Mouse (Mus musculus) C2C12 (cell line): ENCODE results near the gene Eef1akmt4. TPM values are rescaled to one million over a fixed set of nuclear protein-coding genes. Genes with fewer than 3 reads are reported as not detected.

ENCODE experiments used
- H3K27me3 ChIP-seq: one replicate; pipeline ENCODE4 v1.6.1; 2011; ENCODE audit not compliant: control insufficient read depth, insufficient read depth, insufficient read length
- H3K36me3 ChIP-seq: one replicate; pipeline ENCODE4 v1.6.1; 2011; ENCODE audit not compliant: control insufficient read depth, insufficient read depth
- H3K4me3 ChIP-seq: one replicate; pipeline ENCODE4 v1.5.1; 2011; ENCODE audit warnings: mild to moderate bottlenecking, control low read depth; ENCODE audit not compliant: poor library complexity, insufficient read depth, severe bottlenecking
- H3K79me2 ChIP-seq: one replicate; pipeline ENCODE4 v1.6.1; 2011; ENCODE audit not compliant: control insufficient read depth, insufficient read depth
- H3K79me3 ChIP-seq: one replicate; pipeline ENCODE4 v1.6.1; 2011; ENCODE audit warnings: low read depth, control low read depth
- H3ac ChIP-seq: one replicate; pipeline ENCODE3; 2011; ENCODE audit warnings: low read depth; ENCODE audit not compliant: control insufficient read depth, insufficient read length
- CEBPB ChIP-seq: IDR thresholded peaks from one replicate; pipeline ENCODE4 v1.6.1; 2011; ENCODE audit warnings: low read depth, mild to moderate bottlenecking, control low read depth, moderate library complexity
- CTCF ChIP-seq: IDR thresholded peaks from one replicate; pipeline ENCODE4 v1.5.1; 2011; ENCODE audit not compliant: control insufficient read depth, insufficient read depth, insufficient read length
- FOSL1 ChIP-seq: IDR thresholded peaks from one replicate; pipeline ENCODE4 v1.8.0; 2011; ENCODE audit warnings: mild to moderate bottlenecking, low read length; ENCODE audit not compliant: poor library complexity, insufficient read depth, severe bottlenecking
- MAX ChIP-seq: IDR thresholded peaks from one replicate; pipeline ENCODE4 v1.6.1; 2011; ENCODE audit warnings: mild to moderate bottlenecking, control low read depth
- MYOD1 ChIP-seq: IDR thresholded peaks from one replicate; pipeline ENCODE4 v1.6.1; 2011; ENCODE audit warnings: low read depth; ENCODE audit not compliant: control insufficient read depth, insufficient read length
- MYOG ChIP-seq: IDR thresholded peaks from one replicate; pipeline ENCODE4 v1.6.1; 2011; ENCODE audit not compliant: control insufficient read depth, insufficient read length; ENCODE audit errors: extremely low read depth
- USF1 ChIP-seq: IDR thresholded peaks from one replicate; pipeline ENCODE4 v1.6.1; 2011; ENCODE audit warnings: low read depth, mild to moderate bottlenecking, control low read depth, moderate library complexity
- polyA plus RNA-seq: library from polyadenylated mRNA; unstranded; fragments of >200 nt; fragmentation: generic; extraction: Trizol; gene quantifications from one replicate; pipeline ENCODE4 v1.2.1, GENCODE M21; 2012; ENCODE audit warnings: missing spikeins

Gene Eef1akmt4
- polyA plus RNA-seq, 1 experiment = 32.5 TPM

DNA sequence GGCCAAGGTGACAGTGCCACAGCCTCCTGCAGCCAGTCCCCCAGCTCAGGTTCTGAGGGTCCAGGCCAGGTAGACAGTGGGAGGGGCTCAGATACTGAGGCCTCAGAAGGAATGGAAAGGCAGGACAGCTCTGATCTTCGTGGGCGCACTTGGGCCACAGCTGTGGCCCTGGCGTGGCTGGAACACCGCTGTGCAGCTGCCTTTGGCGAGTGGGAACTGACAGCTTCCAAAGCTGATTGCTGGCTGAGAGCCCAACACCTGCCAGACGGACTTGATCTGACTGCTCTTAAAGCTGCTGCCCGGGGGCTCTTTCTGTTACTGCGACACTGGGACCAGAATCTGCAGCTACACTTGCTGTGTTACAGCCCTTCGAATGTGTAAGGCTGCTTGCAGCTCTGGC is 6.7 kb upstream of the Eef1akmt4 start:
- H3K79me2 ChIP-seq = peaks cover 15% of the 10 kb centered on the region
- no peaks in the 10 kb centered on the region for H3K27me3 ChIP-seq
- peaks cover 33% of the 10 kb centered on the region for H3K36me3 ChIP-seq
- H3K4me3 ChIP-seq = no peak overlapping the region
- H3K79me3 ChIP-seq = peaks cover 7% of the 10 kb centered on the region
- TF ChIP-seq USF1 = no peak
- no peak for TF ChIP-seq MAX
- TF ChIP-seq MYOD1 = no peak
- no peak for TF ChIP-seq CEBPB
- TF ChIP-seq FOSL1 = no peak
- no peak for TF ChIP-seq MYOG
- TF ChIP-seq CTCF = no peak
- no peak overlapping the region for H3ac ChIP-seq

DNA sequence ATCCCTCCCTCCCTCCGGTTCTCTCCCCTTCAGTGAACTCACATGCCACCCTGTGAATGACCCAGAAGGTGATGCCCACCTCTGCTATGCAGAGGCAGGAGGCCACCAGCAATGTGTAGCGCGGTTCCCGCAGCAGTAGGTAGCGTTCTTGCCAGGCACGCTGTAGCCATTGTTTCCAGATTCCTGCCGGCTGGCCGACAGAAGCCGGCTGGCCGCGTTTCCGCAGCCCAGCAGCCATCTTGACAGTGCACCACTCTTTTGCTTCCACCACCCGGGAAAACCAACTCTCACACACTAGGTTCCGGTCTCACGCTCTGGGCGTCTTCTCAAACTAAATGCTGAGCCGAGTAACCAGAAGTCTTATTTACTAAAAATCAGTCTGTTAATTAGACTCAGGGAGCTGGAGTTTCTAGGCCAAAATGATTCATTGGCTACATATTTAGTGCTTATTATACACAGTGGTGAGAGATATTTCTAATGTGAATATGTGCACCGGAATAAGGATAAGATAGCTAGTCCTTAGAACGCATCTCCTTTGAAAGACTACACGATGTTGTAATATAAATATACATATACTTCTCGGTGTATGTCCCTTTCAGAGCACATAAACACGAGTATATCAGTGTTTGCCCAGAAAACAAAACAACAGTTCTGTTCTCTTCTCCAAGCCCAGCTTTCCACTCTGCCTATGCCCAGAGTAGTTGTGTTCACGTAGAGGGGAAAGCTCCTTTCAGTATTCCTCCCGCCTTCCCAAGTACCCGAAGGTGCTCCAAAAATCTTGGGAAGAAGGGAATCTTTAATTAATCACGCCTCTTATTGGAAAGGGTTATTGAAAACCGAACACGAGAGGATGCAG is 664 bp upstream of the Eef1akmt4 start:
- peaks cover 40% of the 10 kb centered on the region for H3K79me2 ChIP-seq
- H3K4me3 ChIP-seq = peak overlapping the region; percentile 75
- peaks cover 24% of the 10 kb centered on the region for H3K36me3 ChIP-seq
- no peaks in the 10 kb centered on the region for H3K27me3 ChIP-seq
- no peak for TF ChIP-seq FOSL1
- TF ChIP-seq MAX = peak; percentile 95
- H3ac ChIP-seq = peak overlapping the region; percentile 100
- H3K79me3 ChIP-seq = peaks cover 13% of the 10 kb centered on the region

DNA sequence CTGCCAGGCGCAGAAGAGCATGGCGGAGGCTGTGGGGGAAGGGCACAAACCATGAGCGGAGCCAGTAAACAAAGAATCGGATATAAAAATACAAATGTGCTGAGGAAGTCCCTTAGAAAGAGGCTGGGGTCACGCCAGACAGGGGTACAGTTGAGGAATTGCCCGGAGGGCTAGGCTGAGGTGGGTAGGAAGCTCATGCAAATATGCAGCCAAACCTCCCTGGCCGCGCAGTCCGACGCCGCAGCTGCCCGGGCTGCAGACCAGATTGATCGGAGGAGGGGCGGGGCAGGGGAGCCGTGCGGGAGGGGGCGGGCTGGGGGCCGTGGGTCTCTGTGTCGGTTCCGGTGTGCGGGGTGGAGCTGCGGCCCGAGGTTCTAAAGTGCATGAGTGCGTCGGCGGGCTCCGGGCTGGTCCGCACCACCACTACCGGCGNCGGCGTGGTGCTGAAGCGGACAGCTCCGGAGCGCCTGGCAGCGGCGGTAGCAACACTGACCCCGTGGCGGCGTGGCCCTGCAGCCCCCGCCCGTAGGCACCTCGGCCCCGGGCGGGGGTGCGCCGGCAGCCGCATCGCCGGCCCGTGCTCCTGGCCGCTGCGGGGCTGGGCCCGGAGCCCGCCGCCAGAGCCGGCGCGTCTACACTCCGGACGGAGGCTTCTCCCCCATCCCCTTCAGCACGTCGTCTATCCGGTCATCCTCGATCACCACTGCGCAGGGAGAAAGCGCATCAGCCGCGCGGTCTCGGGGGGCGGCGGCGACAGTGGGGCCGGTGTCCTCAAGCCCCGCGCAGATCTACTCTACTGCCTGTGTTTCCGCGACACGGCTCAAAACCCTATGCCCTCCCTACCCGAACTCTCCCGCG is 8.4 kb downstream of the Eef1akmt4 start:
- Histone ChIP-seq H3K27me3 (no peaks in the 10 kb centered on the region), H3K79me2 (no peaks in the 10 kb centered on the region), H3ac (no peak overlapping the region), H3K4me3 (no peak overlapping the region), H3K36me3 (peaks cover 9% of the 10 kb centered on the region), H3K79me3 (no peaks in the 10 kb centered on the region)
- TF ChIP-seq CTCF = no peak
- TF ChIP-seq MYOG = no peak
- no peak for TF ChIP-seq MAX
- no peak for TF ChIP-seq USF1
- no peak for TF ChIP-seq FOSL1
- TF ChIP-seq CEBPB = no peak
- no peak for TF ChIP-seq MYOD1

DNA sequence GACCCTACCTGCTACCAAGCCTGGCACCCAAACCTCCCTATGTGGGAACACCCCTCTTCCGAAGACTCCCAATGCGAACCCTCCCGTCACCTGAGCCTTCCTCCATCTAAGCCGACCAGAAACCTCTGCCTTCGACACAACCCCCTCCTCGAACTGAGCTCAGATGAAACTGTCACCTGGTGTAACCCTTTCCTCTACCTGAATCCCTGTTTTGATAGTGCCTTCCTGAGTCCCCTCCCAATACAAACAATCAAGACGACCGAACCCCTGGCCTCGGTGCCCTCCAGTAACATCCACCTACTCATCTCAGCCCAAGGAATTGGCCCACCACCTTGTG is 9.0 kb downstream of the Eef1akmt4 start:
- Histone ChIP-seq H3ac (no peak overlapping the region), H3K79me2 (no peaks in the 10 kb centered on the region), H3K27me3 (no peaks in the 10 kb centered on the region), H3K79me3 (no peaks in the 10 kb centered on the region), H3K36me3 (peaks cover 9% of the 10 kb centered on the region), H3K4me3 (peak overlapping the region; percentile 50)
- TF ChIP-seq FOSL1 (no peak), CEBPB (no peak), MYOD1 (no peak), MAX (no peak), MYOG (no peak), USF1 (no peak), CTCF (no peak)

- peak overlapping the region; percentile 50 for H3K4me3 ChIP-seq
- peaks cover 9% of the 10 kb centered on the region for H3K36me3 ChIP-seq
- H3ac ChIP-seq = peak overlapping the region; percentile 58
- no peaks in the 10 kb centered on the region for H3K27me3 ChIP-seq
- no peaks in the 10 kb centered on the region for H3K79me2 ChIP-seq
- H3K79me3 ChIP-seq = no peaks in the 10 kb centered on the region
- TF ChIP-seq USF1 (no peak), MYOD1 (no peak), FOSL1 (no peak), CTCF (no peak), CEBPB (no peak), MAX (no peak), MYOG (no peak)
These were observed 9.4 kb downstream of the Eef1akmt4 start for GRCm38 (mm10) chr16:20620751-20621190.
